8 mouse cellular contexts compared by ENCODE assay signal in the genomic region with DNA sequence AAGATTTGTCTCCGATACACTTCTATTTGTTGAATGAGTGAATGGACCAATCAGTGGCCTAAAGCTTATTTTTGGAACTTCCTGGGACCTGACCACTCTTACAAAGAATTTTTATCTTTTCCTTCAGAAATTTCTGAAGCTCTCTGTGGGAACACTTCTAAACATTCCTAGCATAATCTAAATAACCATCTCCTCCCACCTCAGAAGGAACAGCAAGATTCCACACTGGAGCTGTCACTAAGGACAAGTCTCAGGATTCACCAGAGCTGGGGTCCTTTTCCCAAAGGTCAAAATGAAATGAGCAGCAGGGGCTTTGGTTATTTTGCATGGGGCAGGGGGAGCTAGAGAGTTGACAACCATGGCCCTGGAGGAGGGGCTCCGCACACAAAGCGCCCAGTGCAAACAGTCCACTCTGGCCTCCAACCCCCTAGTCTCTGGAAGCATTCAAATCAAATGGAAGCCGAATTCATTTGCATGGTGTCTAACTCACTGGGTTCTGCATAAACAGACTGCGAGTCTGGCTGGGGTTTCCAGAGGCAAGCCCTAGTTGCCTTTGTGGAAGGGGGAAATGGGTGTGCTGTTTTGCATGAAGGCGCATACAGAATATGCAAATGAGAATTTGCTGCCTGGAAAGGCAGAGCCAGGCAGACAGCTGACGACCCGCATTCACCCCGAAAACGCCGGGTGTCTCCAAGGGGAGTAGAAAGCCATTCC. TPM values are rescaled to one million over a fixed set of nuclear protein-coding genes. Genes with fewer than 3 reads are reported as not detected.
DNase-seq lines count a peak whose midpoint lies in the region; ATAC-seq lines count a peak whose summit lies in the region.

No protein-coding gene starts in this region.

- intact Hi-C loops in heart, postnatal 10 days (cut with DNase I), result no loop called here

- 28% methylated on average over 11 of the region's 11 CpGs for WGBS in heart, embryonic 10.5 days
- 37% methylated on average over 11 of the region's 11 CpGs for WGBS in limb, embryonic 15.5 days

- peak overlapping the region; percentile 56; the same call in 1 of the 2 replicates for H3K27ac ChIP-seq in heart, embryonic 10.5 days
- no peak overlapping the region for H3K27ac ChIP-seq in limb, embryonic 15.5 days

- H3K4me2 ChIP-seq in limb, embryonic 15.5 days, result 0 out of 2 replicates have a peak overlapping the region, but pooled peaks have one; percentile 6

- peaks cover 37% of the 10 kb centered on the region for H3K4me1 ChIP-seq in heart, embryonic 10.5 days
- peaks cover 22% of the 10 kb centered on the region for H3K4me1 ChIP-seq in limb, embryonic 15.5 days

- H3K9me3 ChIP-seq in heart, embryonic 10.5 days, result no peaks in the 10 kb centered on the region
- no peaks in the 10 kb centered on the region for H3K9me3 ChIP-seq in limb, embryonic 15.5 days

- peak overlapping the region; percentile 48 for H3K4me3 ChIP-seq in heart, embryonic 10.5 days
- no peak overlapping the region for H3K4me3 ChIP-seq in limb, embryonic 15.5 days

- ATAC-seq in limb, embryonic 15.5 days (ENCODE audit: insufficient number of reproducible peaks, low FRiP score, low TSS enrichment, low read depth), result no peak
- no peak for ATAC-seq in granulocyte monocyte progenitor cell, adult 5-6 weeks (replicated peaks; ENCODE audit: poor library complexity, severe bottlenecking)

- no peak for DNase-seq in heart, embryonic 10.5 days (ENCODE audit: low spot score)
- no peak for DNase-seq in heart, postnatal 10 days
- peak; percentile 33 for DNase-seq in right cerebral cortex, postnatal 4 days
- DNase-seq in right cerebral cortex, postnatal 14 days, result no peak
- DNase-seq in adrenal gland, adult 2 months, result no peak
- DNase-seq in right cerebral cortex, adult 2 months (ENCODE audit: low spot score in 2 of 2), result no peak

- peaks cover 7% of the 10 kb centered on the region; the same call in 1 of the 2 replicates for H3K36me3 ChIP-seq in heart, embryonic 10.5 days
- H3K36me3 ChIP-seq in limb, embryonic 15.5 days, result no peaks in the 10 kb centered on the region

- H3K9ac ChIP-seq in limb, embryonic 15.5 days, result no peak overlapping the region

- no peaks in the 10 kb centered on the region for H3K27me3 ChIP-seq in heart, embryonic 10.5 days (ENCODE audit: insufficient read depth, poor library complexity, severe bottlenecking)
- H3K27me3 ChIP-seq in limb, embryonic 15.5 days, result no peaks in the 10 kb centered on the region

RNA-seq across cellular contexts. Expression of a gene that starts 18.3 kb away (rescaled TPM):
- 6.1 and 11.5 TPM in 2 replicates for polyA plus RNA-seq in heart, embryonic 10.5 days (2016; fragmentation: Nextera tagmentation; extraction: Ambion mirVana)
- total RNA-seq in heart, postnatal 10 days (2021), result 10 to 100 TPM; 19.3 to 24.0 TPM
- 32.3 and 39.0 TPM in 2 replicates for polyA plus RNA-seq in limb, embryonic 15.5 days (2015; fragmentation: Nextera tagmentation; extraction: Ambion mirVana)
- total RNA-seq in granulocyte monocyte progenitor cell, adult 5-6 weeks (2014; fragmentation: Nextera tagmentation), result not detected in 2 replicates
- 0.31 TPM in 1 of 2 replicates, not detected in the other for total RNA-seq in granulocyte monocyte progenitor cell, adult 5-6 weeks (2017)
- 1 to 10 TPM; 2.1 to 2.8 TPM for total RNA-seq in adrenal gland, adult 2 months (2021)
- 0.74 and 1.3 TPM in 2 replicates for polyA plus RNA-seq in adrenal gland, adult 2 months (2012; rRNA removed)

Comparison
In these comparisons a context has a peak if more than half of its experiments do, and no peak if none do; other contexts are left out.
1. RNA of a gene that starts 18.3 kb away (total RNA-seq): 19.3 to 24.0 TPM in heart, postnatal 10 days; 2.1 to 2.8 TPM in adrenal gland, adult 2 months and 0.31 TPM in granulocyte monocyte progenitor cell, adult 5-6 weeks; every median in the first group is over 4 times any median in the second.